Mouse (Mus musculus) ES-Bruce4 (cell line): ENCODE data around the gene Cdkal1. TPM values are rescaled to one million over a fixed set of nuclear protein-coding genes. Genes with fewer than 3 reads are reported as not detected.
A peak's percentile ranks its signal among the peaks of the same experiment; 100 is the strongest.

Source experiments
- H3K27ac ChIP-seq: 2 replicates; pipeline ENCODE4 v1.5.1; 2012; ENCODE audit warnings: low read length, inconsistent platforms; ENCODE audit not compliant: insufficient read depth
- H3K27me3 ChIP-seq: 2 replicates; pipeline ENCODE4 v1.6.1; 2012; ENCODE audit warnings: mild to moderate bottlenecking, low read length, inconsistent platforms; ENCODE audit not compliant: control insufficient read depth, poor library complexity, insufficient read depth, severe bottlenecking
- H3K36me3 ChIP-seq: 2 replicates; pipeline ENCODE4 v1.6.1; 2012; ENCODE audit warnings: inconsistent platforms, mild to moderate bottlenecking, low read length, moderate library complexity; ENCODE audit not compliant: control insufficient read depth, poor library complexity, insufficient read depth, severe bottlenecking
- H3K4me1 ChIP-seq: one replicate; pipeline ENCODE4 v1.8.1; 2011; ENCODE audit warnings: low read length; ENCODE audit not compliant: control insufficient read depth, insufficient read depth
- H3K4me3 ChIP-seq: 2 replicates; pipeline ENCODE4 v1.5.1; 2011; ENCODE audit warnings: low read depth, mild to moderate bottlenecking, low read length
- H3K9ac ChIP-seq: 2 replicates; pipeline ENCODE4 v1.6.1; 2012; ENCODE audit warnings: low read depth, mild to moderate bottlenecking, inconsistent platforms; ENCODE audit not compliant: poor library complexity, severe bottlenecking
- H3K9me3 ChIP-seq: replicated peaks from 2 replicates; pipeline ENCODE4 v1.6.1; 2012; ENCODE audit warnings: mild to moderate bottlenecking, low read length, inconsistent platforms; ENCODE audit not compliant: control insufficient read depth, poor library complexity, insufficient read depth, severe bottlenecking
- CTCF ChIP-seq: IDR thresholded peaks from one replicate; pipeline ENCODE4 v1.8.1; 2011; ENCODE audit warnings: low read depth, low read length
- EP300 ChIP-seq: IDR thresholded peaks from 2 replicates; pipeline ENCODE4 v1.6.1; 2011; ENCODE audit warnings: low read depth, low read length; ENCODE audit not compliant: insufficient read depth
- POLR2A ChIP-seq: IDR thresholded peaks from one replicate; pipeline ENCODE4 v1.8.1; 2011; ENCODE audit warnings: low read length; ENCODE audit not compliant: insufficient read depth
- polyA plus RNA-seq: library from polyadenylated mRNA; stranded (reverse); fragments of >200 nt; gene quantifications from 2 replicates; pipeline ENCODE4 v1.2.4, GENCODE M21; 2011; ENCODE audit warnings: low read depth; ENCODE audit not compliant: missing spikeins, insufficient read depth, insufficient read length

Cdkal1 gene
- 35.6 and 43.4 TPM in 2 replicates for polyA plus RNA-seq

DNA sequence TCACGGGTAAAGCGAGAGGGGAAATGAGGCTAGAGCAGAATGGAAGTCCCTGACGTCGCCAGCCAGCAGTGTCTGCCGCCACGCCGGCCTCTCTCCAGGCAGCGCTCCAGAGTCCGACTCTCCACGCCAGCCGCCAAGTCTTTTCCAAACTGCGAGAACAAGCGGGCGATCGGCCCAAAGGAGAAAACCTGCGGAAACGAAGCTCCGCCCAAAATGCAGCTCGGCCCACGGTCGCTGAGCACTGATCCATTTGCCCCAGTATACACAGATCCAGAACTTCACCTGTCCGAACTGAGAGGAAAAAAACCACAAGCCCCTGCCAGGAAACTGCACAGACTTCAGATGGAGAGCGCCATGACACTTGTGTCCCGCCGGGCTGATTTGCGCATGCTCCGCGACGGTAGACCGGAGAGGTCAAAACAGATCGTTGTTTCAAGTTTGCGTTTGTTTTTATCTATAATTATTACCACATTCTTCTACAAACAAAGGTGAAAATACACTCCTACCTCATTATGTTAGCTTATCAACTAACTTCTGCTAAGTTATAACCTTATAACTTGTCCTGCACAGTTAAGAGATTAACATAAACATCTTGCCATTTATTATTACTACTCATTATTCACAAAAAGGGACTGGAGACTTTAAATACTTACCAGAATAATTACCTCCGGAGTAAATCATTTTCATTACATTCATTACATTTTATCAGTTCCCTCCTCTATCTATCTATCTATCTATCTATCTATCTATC, at the start of gene Cdkal1:
Gene Cdkal1 (minus strand): TSS at position 394 of the 751 bp plus-strand sequence.
- peak within 1 kb of the TSS; percentile 83 for H3K9ac ChIP-seq
- peaks cover 2% of the 10 kb centered on the region; the same call in 1 of the 2 replicates for H3K36me3 ChIP-seq
- H3K4me3 ChIP-seq, result peak within 1 kb of the TSS; percentile 91
- H3K27me3 ChIP-seq, result no peaks in the 10 kb centered on the region
- TF ChIP-seq EP300 (no peak), POLR2A (peak; percentile 30)
- H3K4me1 ChIP-seq, result no peaks in the 10 kb centered on the region
- no peaks in the 10 kb centered on the region for H3K9me3 ChIP-seq
- peak within 1 kb of the TSS; percentile 44 for H3K27ac ChIP-seq

GRCm38 (mm10) chr13:29903341-29903740, 47.9 kb upstream of the Cdkal1 start:
- TF ChIP-seq CTCF, result no peak
- no peak for TF ChIP-seq POLR2A
- TF ChIP-seq EP300, result no peak
- Histone ChIP-seq H3K4me1 (no peaks in the 10 kb centered on the region), H3K9me3 (no peaks in the 10 kb centered on the region), H3K9ac (no peak overlapping the region), H3K27me3 (no peaks in the 10 kb centered on the region), H3K27ac (no peak overlapping the region), H3K36me3 (peaks cover 6% of the 10 kb centered on the region; the same call in 1 of the 2 replicates), H3K4me3 (no peak overlapping the region)

DNA sequence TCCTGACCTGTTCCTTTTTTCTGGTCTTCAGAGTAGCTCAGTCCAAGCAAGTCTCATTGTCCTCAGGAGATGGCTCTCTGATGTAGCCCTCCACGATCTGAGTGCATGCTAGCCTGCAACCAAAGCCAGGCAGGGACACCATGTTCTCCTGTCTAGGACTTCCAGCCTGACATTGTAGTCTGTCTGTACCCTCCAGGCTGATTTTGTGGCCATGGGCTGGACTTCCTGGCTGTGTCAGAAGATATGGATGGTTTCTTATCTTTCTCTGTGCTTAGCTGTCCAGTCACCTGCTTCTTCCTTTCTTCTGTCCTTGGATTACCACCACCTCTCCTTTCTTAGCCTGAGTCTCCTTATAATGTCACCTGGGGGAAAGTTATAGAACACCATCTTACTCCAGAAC, 47.2 kb upstream of the Cdkal1 start:
- Histone ChIP-seq H3K4me1 (no peaks in the 10 kb centered on the region), H3K9me3 (0 out of 2 replicates have a peak, but pooled peaks cover 2% of the 10 kb centered on the region), H3K27me3 (no peaks in the 10 kb centered on the region), H3K27ac (no peak overlapping the region), H3K36me3 (peaks cover 2% of the 10 kb centered on the region; the same call in 1 of the 2 replicates), H3K9ac (no peak overlapping the region), H3K4me3 (no peak overlapping the region)
- TF ChIP-seq EP300 (no peak), CTCF (no peak), POLR2A (no peak)

DNA sequence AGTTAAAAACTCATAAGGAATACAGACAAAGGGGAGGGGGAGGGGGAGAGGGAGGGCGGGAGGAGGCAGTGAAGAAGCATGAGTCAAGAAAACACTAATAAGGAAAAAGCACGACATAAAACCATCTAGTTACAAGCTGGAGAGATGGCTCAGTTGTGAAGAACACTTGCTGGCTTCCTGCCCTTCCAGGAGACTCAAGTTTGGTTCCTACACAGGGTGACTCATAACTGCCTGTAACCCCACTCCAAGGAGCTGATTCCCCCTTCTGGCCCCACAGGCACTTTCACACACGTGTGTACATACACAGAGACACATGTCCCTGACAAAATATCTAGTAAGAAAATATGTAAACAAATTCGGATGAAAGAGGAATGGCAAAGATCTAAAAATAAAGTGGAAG, 46.2 kb upstream of the Cdkal1 start:
- TF ChIP-seq CTCF, result no peak
- no peak for TF ChIP-seq POLR2A
- no peak for TF ChIP-seq EP300
- Histone ChIP-seq H3K9me3 (0 out of 2 replicates have a peak, but pooled peaks cover 2% of the 10 kb centered on the region), H3K9ac (no peak overlapping the region), H3K27me3 (no peaks in the 10 kb centered on the region), H3K36me3 (no peaks in the 10 kb centered on the region), H3K4me3 (no peak overlapping the region), H3K27ac (no peak overlapping the region), H3K4me1 (no peaks in the 10 kb centered on the region)

DNA sequence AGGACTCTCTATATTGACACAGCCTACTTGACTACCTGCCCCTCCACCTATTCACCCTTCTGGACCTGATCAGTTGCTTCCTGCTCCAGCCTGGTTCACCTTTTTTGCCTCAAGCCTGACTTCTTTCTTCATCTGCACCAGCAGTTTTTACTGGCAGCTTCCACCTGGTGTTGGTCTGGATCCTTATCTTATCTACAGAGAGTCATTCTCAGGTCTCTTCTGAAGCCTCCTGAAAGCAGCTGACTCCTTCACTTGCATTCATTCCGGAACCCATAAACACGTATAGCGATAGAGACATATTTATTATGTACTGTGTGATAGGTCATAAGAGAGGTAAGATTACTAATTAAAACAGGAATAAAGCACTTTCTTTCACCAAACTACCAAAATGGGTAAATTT, 11.3 kb upstream of the Cdkal1 start:
- no peak for TF ChIP-seq POLR2A
- no peak for TF ChIP-seq CTCF
- TF ChIP-seq EP300, result no peak
- peaks cover 5% of the 10 kb centered on the region; the same call in 1 of the 2 replicates for H3K9me3 ChIP-seq
- H3K36me3 ChIP-seq, result no peaks in the 10 kb centered on the region
- H3K4me3 ChIP-seq, result no peak overlapping the region
- no peak overlapping the region for H3K27ac ChIP-seq
- no peak overlapping the region for H3K9ac ChIP-seq
- no peaks in the 10 kb centered on the region for H3K4me1 ChIP-seq
- H3K27me3 ChIP-seq, result no peaks in the 10 kb centered on the region

DNA sequence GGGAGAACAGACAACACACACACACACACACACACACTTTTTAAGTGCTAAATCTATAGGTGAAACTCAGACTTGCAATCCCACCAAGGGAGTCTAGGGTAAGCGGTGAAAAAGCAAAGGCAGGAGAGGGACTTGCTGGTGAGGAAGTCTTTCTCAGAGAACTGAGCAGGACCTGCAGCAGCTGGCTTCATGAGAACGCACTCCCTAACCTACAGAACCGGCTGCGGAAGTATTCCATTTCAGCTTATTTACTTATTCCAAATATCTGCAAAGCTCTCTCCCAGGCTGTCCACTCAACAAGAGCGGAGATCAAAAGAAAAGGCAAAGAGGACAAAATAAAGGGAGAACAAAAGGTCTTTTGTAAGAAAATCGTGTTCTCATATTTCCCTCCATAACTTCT, 8.9 kb upstream of the Cdkal1 start:
- H3K27me3 ChIP-seq, result no peaks in the 10 kb centered on the region
- no peaks in the 10 kb centered on the region for H3K36me3 ChIP-seq
- no peak overlapping the region for H3K27ac ChIP-seq
- H3K9me3 ChIP-seq, result peaks cover 5% of the 10 kb centered on the region; the same call in 1 of the 2 replicates
- no peak overlapping the region for H3K9ac ChIP-seq
- no peaks in the 10 kb centered on the region for H3K4me1 ChIP-seq
- H3K4me3 ChIP-seq, result no peak overlapping the region
- TF ChIP-seq POLR2A, result no peak
- no peak for TF ChIP-seq EP300
